Mouse (Mus musculus): ENCODE measurements around the gene Pip4p1. TPM values are rescaled to one million over a fixed set of nuclear protein-coding genes. Genes with fewer than 3 reads are reported as not detected.

Gene Pip4p1
- polyA plus RNA-seq, 1 experiment from 2014 or later, result 38.3 TPM

- WGBS, result 32% methylated on average over 2 of the region's 2 CpGs
- ATAC-seq (ENCODE audit: low FRiP score, low TSS enrichment) (no peak), DNase-seq (ENCODE audit: low spot score) (no peak)
- no peak overlapping the region for H3K27ac ChIP-seq (replicated peaks)
- TF ChIP-seq EP300 (optimal IDR thresholded peaks at IDR 0.05) (no peak), CTCF (IDR thresholded peaks at IDR 0.05; ENCODE audit: low read depth) (no peak)
- H3K9ac ChIP-seq (ENCODE audit: low read length), result no peak overlapping the region
- H3K9me3 ChIP-seq (ENCODE audit: control insufficient read depth, low read length), result no peaks in the 10 kb centered on the region
- no peaks in the 10 kb centered on the region for H3K4me1 ChIP-seq (replicated peaks; ENCODE audit: control insufficient read depth, insufficient read depth)
- no peak overlapping the region for H3K4me3 ChIP-seq (ENCODE audit: low read depth, low read length)
- H3K4me2 ChIP-seq (replicated peaks; ENCODE audit: low read depth), result no peak overlapping the region
- H3K27me3 ChIP-seq (ENCODE audit: control insufficient read depth, insufficient read depth, low read length), result no peaks in the 10 kb centered on the region
- H3K36me3 ChIP-seq (ENCODE audit: control insufficient read depth, insufficient read depth, low read length), result no peaks in the 10 kb centered on the region
These were observed 8.3 kb upstream of the Pip4p1 start for GRCm38 (mm10) chr14:50938940-50939339.

GRCm38 (mm10) chr14:50938119-50938908, 7.7 kb upstream of the Pip4p1 start:
- WGBS, result 70% methylated on average over 3 of the region's 3 CpGs
- Histone ChIP-seq H3K27ac (replicated peaks) (no peak overlapping the region), H3K9ac (ENCODE audit: low read length) (no peak overlapping the region), H3K9me3 (ENCODE audit: control insufficient read depth, low read length) (no peaks in the 10 kb centered on the region), H3K4me1 (replicated peaks; ENCODE audit: control insufficient read depth, insufficient read depth) (no peaks in the 10 kb centered on the region), H3K4me3 (ENCODE audit: low read depth, low read length) (no peak overlapping the region), H3K4me2 (replicated peaks; ENCODE audit: low read depth) (no peak overlapping the region), H3K27me3 (ENCODE audit: control insufficient read depth, insufficient read depth, low read length) (no peaks in the 10 kb centered on the region), H3K36me3 (ENCODE audit: control insufficient read depth, insufficient read depth, low read length) (no peaks in the 10 kb centered on the region)
- DNase-seq (ENCODE audit: low spot score) (no peak), ATAC-seq (ENCODE audit: low FRiP score, low TSS enrichment) (no peak)
- no peak for TF ChIP-seq CTCF (IDR thresholded peaks at IDR 0.05; ENCODE audit: low read depth)
- no peak for TF ChIP-seq EP300 (optimal IDR thresholded peaks at IDR 0.05)

DNA sequence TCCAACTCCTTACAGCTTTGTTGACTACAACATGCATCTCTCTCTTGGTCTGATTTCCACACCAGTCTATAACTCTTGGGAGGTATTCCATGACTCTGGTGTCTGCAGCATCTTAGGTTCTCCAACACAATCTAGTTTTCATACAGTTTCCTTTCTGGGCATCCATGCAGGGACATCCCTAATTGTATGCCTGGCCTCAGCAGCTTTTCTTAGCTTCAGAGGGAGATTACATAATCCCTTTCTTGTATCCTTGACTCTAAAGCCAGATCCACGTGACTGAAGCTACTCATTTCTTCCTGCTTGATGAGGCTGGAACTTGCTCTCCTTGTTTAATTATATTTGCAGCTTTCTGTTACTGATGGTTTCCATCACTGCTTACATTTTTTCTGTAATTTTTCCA, 6.0 kb upstream of the Pip4p1 start:
- Histone ChIP-seq H3K9ac (ENCODE audit: low read length) (no peak overlapping the region), H3K4me3 (ENCODE audit: low read depth, low read length) (no peak overlapping the region), H3K36me3 (ENCODE audit: control insufficient read depth, insufficient read depth, low read length) (no peaks in the 10 kb centered on the region), H3K27me3 (ENCODE audit: control insufficient read depth, insufficient read depth, low read length) (no peaks in the 10 kb centered on the region), H3K27ac (replicated peaks) (no peak overlapping the region), H3K9me3 (ENCODE audit: control insufficient read depth, low read length) (no peaks in the 10 kb centered on the region), H3K4me1 (replicated peaks; ENCODE audit: control insufficient read depth, insufficient read depth) (no peaks in the 10 kb centered on the region), H3K4me2 (replicated peaks; ENCODE audit: low read depth) (no peak overlapping the region)
- no peak for ATAC-seq (ENCODE audit: low FRiP score, low TSS enrichment)
- TF ChIP-seq EP300 (optimal IDR thresholded peaks at IDR 0.05) (no peak), CTCF (IDR thresholded peaks at IDR 0.05; ENCODE audit: low read depth) (no peak)
- 64% methylated on average over 1 of the region's 1 CpGs for WGBS
- no peak for DNase-seq (ENCODE audit: low spot score)

DNA sequence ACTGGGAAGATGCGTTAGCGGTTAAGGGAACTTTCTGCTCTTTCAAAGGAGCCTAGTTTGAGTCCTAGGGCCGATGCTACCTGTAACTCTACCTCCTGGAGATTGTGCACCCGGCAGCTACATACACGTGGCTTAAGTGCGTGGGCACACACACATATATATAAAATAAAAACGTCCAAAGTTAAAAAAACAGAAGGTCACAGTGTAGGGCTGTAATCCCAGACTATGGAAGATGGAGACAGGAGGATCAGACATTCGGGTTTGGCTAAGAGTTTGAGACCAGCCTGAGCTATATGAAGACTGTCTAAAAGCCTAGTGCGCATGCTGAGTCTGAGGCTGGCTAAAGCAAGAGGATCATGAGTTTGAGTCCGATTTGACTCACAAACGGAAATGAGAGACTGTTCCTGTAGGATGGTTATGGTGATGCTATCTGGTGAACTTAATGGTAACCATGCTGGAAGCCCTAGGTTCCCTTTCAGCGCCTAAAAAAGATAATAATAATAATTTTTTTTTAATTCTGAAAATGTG, 901 bp upstream of the Pip4p1 start:
- Histone ChIP-seq H3K9ac (ENCODE audit: low read length) (peak overlapping the region; percentile 62), H3K4me3 (ENCODE audit: low read depth, low read length) (peak overlapping the region; percentile 98), H3K9me3 (ENCODE audit: control insufficient read depth, low read length) (no peaks in the 10 kb centered on the region), H3K36me3 (ENCODE audit: control insufficient read depth, insufficient read depth, low read length) (peaks cover 14% of the 10 kb centered on the region), H3K4me1 (replicated peaks; ENCODE audit: control insufficient read depth, insufficient read depth) (no peaks in the 10 kb centered on the region), H3K27me3 (ENCODE audit: control insufficient read depth, insufficient read depth, low read length) (no peaks in the 10 kb centered on the region), H3K27ac (replicated peaks) (peak overlapping the region; percentile 86), H3K4me2 (replicated peaks; ENCODE audit: low read depth) (peak overlapping the region; percentile 64)
- TF ChIP-seq CTCF (IDR thresholded peaks at IDR 0.05; ENCODE audit: low read depth) (no peak), EP300 (optimal IDR thresholded peaks at IDR 0.05) (no peak)
- ATAC-seq (ENCODE audit: low FRiP score, low TSS enrichment), result no peak
- 12% methylated on average over 12 of the region's 12 CpGs for WGBS
- no peak for DNase-seq (ENCODE audit: low spot score)

- H3K27me3 ChIP-seq (ENCODE audit: control insufficient read depth, insufficient read depth, low read length), result no peaks in the 10 kb centered on the region
- no peaks in the 10 kb centered on the region for H3K4me1 ChIP-seq (replicated peaks; ENCODE audit: control insufficient read depth, insufficient read depth)
- H3K4me2 ChIP-seq (replicated peaks; ENCODE audit: low read depth), result peak overlapping the region; percentile 79
- ATAC-seq (ENCODE audit: low FRiP score, low TSS enrichment), result peak; percentile 81
- H3K9ac ChIP-seq (ENCODE audit: low read length), result peak overlapping the region; percentile 98
- H3K9me3 ChIP-seq (ENCODE audit: control insufficient read depth, low read length), result no peaks in the 10 kb centered on the region
- WGBS, result under 1% methylated on average over 35 of the region's 38 CpGs
- no peak for TF ChIP-seq EP300 (optimal IDR thresholded peaks at IDR 0.05)
- no peak for TF ChIP-seq CTCF (IDR thresholded peaks at IDR 0.05; ENCODE audit: low read depth)
- peak; percentile 88 for DNase-seq (ENCODE audit: low spot score)
- peak overlapping the region; percentile 98 for H3K4me3 ChIP-seq (ENCODE audit: low read depth, low read length)
- H3K27ac ChIP-seq (replicated peaks), result peak overlapping the region; percentile 98
- H3K36me3 ChIP-seq (ENCODE audit: control insufficient read depth, insufficient read depth, low read length), result peaks cover 14% of the 10 kb centered on the region
These were observed 291 bp downstream of the Pip4p1 start for GRCm38 (mm10) chr14:50930377-50930753.

- H3K4me1 ChIP-seq (replicated peaks; ENCODE audit: control insufficient read depth, insufficient read depth), result no peaks in the 10 kb centered on the region
- 8% methylated on average over 10 of the region's 10 CpGs for WGBS
- peak overlapping the region; percentile 98 for H3K9ac ChIP-seq (ENCODE audit: low read length)
- H3K27ac ChIP-seq (replicated peaks), result peak overlapping the region; percentile 98
- H3K4me3 ChIP-seq (ENCODE audit: low read depth, low read length), result peak overlapping the region; percentile 98
- no peak for DNase-seq (ENCODE audit: low spot score)
- TF ChIP-seq CTCF (IDR thresholded peaks at IDR 0.05; ENCODE audit: low read depth) (no peak), EP300 (optimal IDR thresholded peaks at IDR 0.05) (no peak)
- ATAC-seq (ENCODE audit: low FRiP score, low TSS enrichment), result no peak
- H3K36me3 ChIP-seq (ENCODE audit: control insufficient read depth, insufficient read depth, low read length), result peaks cover 14% of the 10 kb centered on the region
- H3K4me2 ChIP-seq (replicated peaks; ENCODE audit: low read depth), result peak overlapping the region; percentile 79
- no peaks in the 10 kb centered on the region for H3K27me3 ChIP-seq (ENCODE audit: control insufficient read depth, insufficient read depth, low read length)
- no peaks in the 10 kb centered on the region for H3K9me3 ChIP-seq (ENCODE audit: control insufficient read depth, low read length)
These were observed 705 bp downstream of the Pip4p1 start for GRCm38 (mm10) chr14:50929951-50930350.
